Mouse (Mus musculus) adrenal gland, adult 8-10 months (tissue): ENCODE data around the gene Tjap1. TPM values are rescaled to one million over a fixed set of nuclear protein-coding genes. Genes with fewer than 3 reads are reported as not detected.

ENCODE experiments used
- DNase-seq: peaks from one replicate; pipeline ENCODE4 v3.0.0; 2022
- total RNA-seq, 4 experiments: library from RNA; stranded (reverse); gene quantifications; 2 replicates each; pipeline ENCODE4 v1.2.4; 2022

Gene Tjap1
- 10 to 100 TPM; 49.3 to 72.6 (median 54.6) TPM for total RNA-seq

- peak; percentile 78 for DNase-seq
These were observed at the start of gene Tjap1 for GRCm38 (mm10) chr17:46282483-46283123. Tjap1 (minus strand) TSS chr17:46283026.

GRCm38 (mm10) chr17:46328723-46329122, 45.9 kb upstream of the Tjap1 start:
- no peak for DNase-seq

- DNase-seq: peak; percentile 95
These were observed 45.2 kb upstream of the Tjap1 start, which contains the start of gene Abcc10 for GRCm38 (mm10) chr17:46327906-46328534. Abcc10 (minus strand) TSS chr17:46328352.

GRCm38 (mm10) chr17:46327413-46327905, 44.6 kb upstream of the Tjap1 start:
- no peak for DNase-seq

GRCm38 (mm10) chr17:46322046-46322823, 39.4 kb upstream of the Tjap1 start:
- DNase-seq: no peak

- DNase-seq: no peak
These were observed 37.7 kb upstream of the Tjap1 start for GRCm38 (mm10) chr17:46320492-46320891.

GRCm38 (mm10) chr17:46315813-46316212, 33.0 kb upstream of the Tjap1 start:
- no peak for DNase-seq

GRCm38 (mm10) chr17:46313135-46313715, 30.4 kb upstream of the Tjap1 start:
- DNase-seq: no peak

GRCm38 (mm10) chr17:46310515-46310914, 27.7 kb upstream of the Tjap1 start:
- no peak for DNase-seq

- DNase-seq: no peak
These were observed 27.0 kb upstream of the Tjap1 start for GRCm38 (mm10) chr17:46309835-46310234.

GRCm38 (mm10) chr17:46306956-46307355, 24.1 kb upstream of the Tjap1 start:
- no peak for DNase-seq

- no peak for DNase-seq
These were observed 21.4 kb upstream of the Tjap1 start for GRCm38 (mm10) chr17:46304184-46304583.

GRCm38 (mm10) chr17:46301892-46302291, 19.1 kb upstream of the Tjap1 start:
- DNase-seq: no peak

- DNase-seq: peak; percentile 63
These were observed 15.5 kb upstream of the Tjap1 start for GRCm38 (mm10) chr17:46298220-46298913.

- no peak for DNase-seq
These were observed 14.8 kb upstream of the Tjap1 start, which contains the start of gene Dlk2 for GRCm38 (mm10) chr17:46297364-46298219. Dlk2 (plus strand) TSS chr17:46297421.

GRCm38 (mm10) chr17:46297028-46297363, 14.2 kb upstream of the Tjap1 start:
- no peak for DNase-seq

GRCm38 (mm10) chr17:46296601-46297000, 13.8 kb upstream of the Tjap1 start:
- DNase-seq: no peak

- DNase-seq: no peak
These were observed 4.9 kb upstream of the Tjap1 start for GRCm38 (mm10) chr17:46287678-46288095.

GRCm38 (mm10) chr17:46285407-46285806, 2.6 kb upstream of the Tjap1 start:
- no peak for DNase-seq

- no peak for DNase-seq
These were observed 1.8 kb upstream of the Tjap1 start for GRCm38 (mm10) chr17:46284653-46285052.

GRCm38 (mm10) chr17:46283911-46284310, 1.1 kb upstream of the Tjap1 start:
- DNase-seq: no peak
